Mouse (Mus musculus) testis, postnatal 10 days (tissue): ENCODE results near the gene Oat.

Experiments
- DNase-seq: peaks from one replicate; pipeline ENCODE4 v3.0.0; 2021; ENCODE audit warnings: low spot score

Oat gene

DNA sequence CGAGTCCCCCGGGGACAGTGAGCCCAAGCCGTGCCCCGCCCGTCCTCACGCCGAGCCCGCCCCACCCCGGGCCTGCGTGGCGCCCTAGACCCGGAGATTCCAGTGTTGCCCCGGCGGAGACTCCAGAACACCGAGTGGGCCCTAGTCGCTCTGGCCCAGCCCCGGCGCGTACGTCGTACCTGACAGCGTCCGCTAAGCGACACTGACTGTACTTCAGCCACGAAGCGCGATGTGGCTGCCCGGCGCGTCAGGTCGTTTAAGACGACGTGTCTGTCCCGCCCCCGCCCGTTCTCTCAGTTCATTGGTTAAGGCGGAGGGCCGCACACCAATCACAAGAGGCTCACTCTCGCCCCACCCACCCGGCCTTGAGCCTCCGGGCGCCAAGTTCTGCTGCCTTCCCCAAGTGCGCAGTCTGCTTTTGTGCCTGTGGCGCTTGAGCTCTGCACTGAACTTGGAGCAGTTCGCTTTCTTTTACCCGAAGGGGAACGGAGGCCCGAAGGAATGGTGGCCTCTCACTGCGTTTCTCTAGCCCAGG, at the start of gene Oat:
TSS of gene Oat (minus strand) at position 283 of the 535 bp plus-strand sequence.
- DNase-seq, result peak; percentile 95

DNA sequence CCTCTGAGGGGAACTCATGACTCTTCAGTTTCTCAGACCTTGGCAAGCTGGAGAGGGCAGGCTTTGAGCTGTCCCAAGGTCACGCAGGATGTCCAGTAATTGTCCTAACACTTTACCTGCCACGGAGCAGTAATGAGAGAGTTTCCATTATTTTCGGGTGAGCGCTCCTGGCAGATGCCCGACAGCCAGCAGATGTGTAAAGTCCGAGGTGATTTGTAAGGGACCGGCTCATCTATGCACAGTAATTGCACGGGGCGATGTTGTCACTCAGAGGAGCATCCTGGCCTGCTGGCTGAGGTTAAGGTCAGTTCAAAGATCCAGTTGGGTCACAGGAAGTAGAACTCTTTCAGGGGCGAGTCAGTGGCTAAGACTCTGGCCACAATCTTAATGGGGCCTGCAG, 48.0 kb upstream of the Oat start:
- DNase-seq, result no peak

- DNase-seq, result no peak
These were observed 44.0 kb upstream of the Oat start for GRCm38 (mm10) chr7:132619975-132620918.

- no peak for DNase-seq
These were observed 43.4 kb upstream of the Oat start for GRCm38 (mm10) chr7:132619549-132619948.

GRCm38 (mm10) chr7:132617021-132617564, 40.9 kb upstream of the Oat start:
- DNase-seq, result no peak

DNA sequence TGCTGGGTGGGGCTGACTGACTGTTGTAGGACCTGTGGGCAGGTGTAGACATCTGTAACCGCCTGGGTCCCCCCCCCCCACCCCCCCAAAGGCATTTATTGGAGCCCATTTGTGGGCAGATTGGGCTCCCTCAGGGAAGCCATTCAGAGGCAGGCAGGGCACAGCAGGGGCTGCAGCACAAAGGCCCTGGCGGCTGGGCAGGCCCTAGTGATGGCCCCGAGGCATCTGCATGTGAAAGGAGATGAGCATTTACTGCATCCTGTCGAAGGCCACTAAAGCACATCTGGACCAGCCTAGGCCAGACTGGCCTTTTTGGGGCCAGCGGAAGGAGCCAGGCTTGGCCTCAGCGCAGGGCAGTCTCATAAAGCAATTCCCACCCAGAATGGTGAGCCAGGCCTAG, 40.2 kb upstream of the Oat start:
- DNase-seq, result no peak

GRCm38 (mm10) chr7:132615346-132615745, 39.1 kb upstream of the Oat start:
- DNase-seq, result no peak

- DNase-seq, result no peak
These were observed 35.3 kb upstream of the Oat start for GRCm38 (mm10) chr7:132611530-132611929.

- DNase-seq, result peak; percentile 91
These were observed 34.5 kb upstream of the Oat start, which contains the start of gene Lhpp for GRCm38 (mm10) chr7:132610468-132611318. Lhpp (plus strand) TSS chr7:132610638.

- DNase-seq, result no peak
These were observed 32.3 kb upstream of the Oat start for GRCm38 (mm10) chr7:132608316-132609020.

- DNase-seq, result no peak
These were observed 29.5 kb upstream of the Oat start for GRCm38 (mm10) chr7:132605689-132606088.

- no peak for DNase-seq
These were observed 28.5 kb upstream of the Oat start for GRCm38 (mm10) chr7:132604720-132605119.

GRCm38 (mm10) chr7:132600926-132601325, 24.7 kb upstream of the Oat start:
- no peak for DNase-seq

DNA sequence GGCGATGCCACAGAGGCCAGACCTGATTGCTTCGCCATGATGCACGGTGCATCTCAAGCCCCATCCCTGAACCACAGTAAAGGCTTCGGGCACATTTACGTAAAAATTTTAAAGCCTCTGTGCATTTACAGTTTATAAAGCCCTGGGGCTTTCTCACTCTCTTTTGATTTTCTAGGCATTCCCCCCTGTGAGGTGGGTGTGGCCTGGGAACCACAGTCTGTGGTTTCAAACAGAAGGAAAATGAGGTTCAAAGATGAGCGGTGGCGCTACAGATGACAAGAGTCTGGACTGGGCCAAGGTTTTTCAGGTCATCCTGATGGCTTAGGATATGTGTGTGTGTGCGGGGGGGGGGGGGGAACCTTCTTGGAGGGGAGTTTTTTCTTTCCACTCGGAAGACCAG, 23.8 kb upstream of the Oat start:
- DNase-seq, result no peak

- peak; percentile 65 for DNase-seq
These were observed 23.1 kb upstream of the Oat start, which contains the start of gene Nkx1-2 for GRCm38 (mm10) chr7:132599071-132599975. Nkx1-2 (minus strand) TSS chr7:132599637.

DNA sequence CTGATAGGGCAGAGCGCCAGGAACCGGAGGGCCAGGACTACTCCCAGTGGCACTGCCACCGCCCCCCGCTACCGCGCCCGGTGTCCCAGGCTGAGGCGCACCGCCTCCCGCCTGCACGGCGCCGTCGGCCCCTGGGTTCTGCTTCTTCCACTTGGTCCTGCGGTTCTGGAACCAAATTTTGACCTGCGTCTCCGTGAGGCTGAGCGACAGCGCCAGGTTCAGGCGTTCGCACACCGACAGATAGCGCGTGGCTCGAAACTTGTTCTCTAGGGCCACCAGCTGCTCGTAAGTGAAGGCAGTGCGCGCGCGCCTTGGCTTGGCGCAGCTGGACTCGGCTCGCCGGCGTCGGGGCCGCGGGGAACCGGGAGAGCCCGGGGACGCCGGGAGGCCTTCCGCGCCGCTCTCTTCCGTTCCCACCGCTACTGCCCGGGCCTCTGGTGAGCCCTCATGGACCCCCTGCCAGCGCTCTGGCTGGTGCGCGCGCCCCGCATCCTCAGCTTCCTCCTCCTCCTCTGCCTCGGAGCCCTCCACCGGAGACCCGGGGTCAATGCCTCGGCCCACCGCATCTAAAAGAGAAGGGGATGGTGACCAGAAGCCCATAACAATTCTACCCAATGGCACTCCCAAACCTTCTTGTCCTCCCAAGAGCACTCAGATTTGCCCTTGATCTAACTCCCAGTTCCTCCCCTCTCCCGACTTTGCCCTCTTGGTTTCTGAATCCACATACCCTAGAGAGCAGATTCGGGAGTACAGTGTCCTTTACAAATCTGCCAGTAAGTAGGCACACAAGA, 21.2 kb upstream of the Oat start:
- peak; percentile 70 for DNase-seq

DNA sequence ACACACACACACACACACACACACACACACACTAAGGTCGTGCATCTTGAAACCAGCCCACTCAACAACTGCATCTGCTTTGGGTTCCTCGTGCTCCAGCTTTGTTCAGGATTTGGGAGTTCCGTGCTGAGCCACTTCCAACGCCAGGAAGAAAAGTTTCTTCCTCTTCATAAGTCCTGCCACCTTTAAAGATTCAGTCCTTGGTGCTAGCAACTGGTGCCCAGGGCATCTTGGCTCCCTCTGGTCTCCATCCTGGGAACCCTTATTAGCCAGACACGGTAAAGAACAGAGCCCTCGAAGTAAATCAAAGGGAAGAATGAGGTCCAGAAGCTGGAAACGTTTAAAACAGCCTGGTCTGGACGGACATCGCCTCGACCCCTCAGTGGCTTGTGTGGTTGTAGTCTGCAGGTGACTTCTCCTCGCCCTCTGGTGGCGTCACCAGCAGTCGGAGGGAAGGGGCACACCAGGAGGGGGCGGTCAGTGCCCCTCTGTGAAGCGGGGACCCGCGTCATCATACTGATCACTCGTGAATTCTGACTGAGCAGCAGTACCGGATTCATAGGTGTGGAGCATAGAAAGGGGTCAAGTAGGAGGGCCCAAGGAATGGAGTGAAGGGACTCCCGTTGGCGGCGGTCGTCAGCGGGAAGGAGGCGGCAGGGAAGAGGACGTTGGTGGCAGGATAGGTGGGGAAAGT, 20.5 kb upstream of the Oat start:
- DNase-seq, result no peak

DNA sequence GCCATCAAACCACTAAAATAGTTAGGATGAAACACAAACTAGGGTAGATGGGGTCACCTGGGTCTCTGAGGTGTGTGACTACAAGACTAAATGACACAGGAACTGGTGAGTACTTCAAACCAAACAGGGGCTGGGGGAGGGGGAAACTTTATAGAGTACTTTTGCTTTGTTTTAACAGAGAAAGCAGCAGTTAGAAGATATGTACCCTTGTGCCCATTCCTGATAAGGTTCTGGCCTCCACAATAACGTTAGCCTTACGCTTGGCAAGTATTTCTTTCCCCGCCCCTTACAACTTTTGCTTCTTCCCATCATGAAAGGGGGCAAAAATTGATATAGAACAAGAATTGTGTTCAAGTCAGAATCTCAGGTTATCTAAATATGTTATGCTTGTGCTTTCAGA, 19.6 kb upstream of the Oat start:
- no peak for DNase-seq

- DNase-seq, result no peak
These were observed 18.1 kb upstream of the Oat start for GRCm38 (mm10) chr7:132594325-132594724.
